Mouse (Mus musculus): ENCODE data around the gene Tbc1d5. TPM values are rescaled to one million over a fixed set of nuclear protein-coding genes. Genes with fewer than 3 reads are reported as not detected.

The Tbc1d5 gene
- total RNA-seq, 1 experiment: 3.8 TPM

DNA sequence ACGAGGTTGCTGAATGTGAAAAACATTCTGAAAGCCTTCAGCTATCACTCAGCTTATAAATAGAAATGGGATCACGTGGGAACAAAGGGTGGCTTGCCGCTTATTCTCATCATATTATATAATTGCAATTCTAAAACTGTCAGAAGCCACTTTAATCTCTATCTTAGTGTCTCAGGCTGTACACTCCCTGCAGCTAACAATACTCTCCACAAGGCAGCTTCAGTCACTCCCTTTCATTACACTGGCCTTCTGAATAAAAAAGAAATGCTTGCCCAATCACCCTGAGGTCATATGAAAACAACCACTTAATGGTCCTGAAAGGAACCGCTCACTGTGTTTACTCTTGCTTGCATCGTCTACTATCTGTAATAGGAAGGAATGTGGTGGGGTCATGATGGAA lies 418.1 kb downstream of the Tbc1d5 start:
- in situ Hi-C loops (cut with MboI; ENCODE audit: low sequenced_read_pairs in 2 of 2, unreplicated experiment in 2 of 2): no loop called here
- TF ChIP-seq MAFK (IDR thresholded peaks at IDR 0.05; ENCODE audit: insufficient read depth, low read depth, low read length): no peak
- no peak for TF ChIP-seq ZNF384 (IDR thresholded peaks at IDR 0.05; ENCODE audit: low read depth, low read length)
- no peak for TF ChIP-seq HCFC1 (IDR thresholded peaks at IDR 0.05; ENCODE audit: borderline replicate concordance, insufficient read depth, low read length)
- TF ChIP-seq CHD2 (IDR thresholded peaks at IDR 0.05; ENCODE audit: low read depth, low read length): no peak
- no peak for TF ChIP-seq ZC3H11A (IDR thresholded peaks at IDR 0.05; ENCODE audit: borderline replicate concordance, low read depth, low read length)

DNA sequence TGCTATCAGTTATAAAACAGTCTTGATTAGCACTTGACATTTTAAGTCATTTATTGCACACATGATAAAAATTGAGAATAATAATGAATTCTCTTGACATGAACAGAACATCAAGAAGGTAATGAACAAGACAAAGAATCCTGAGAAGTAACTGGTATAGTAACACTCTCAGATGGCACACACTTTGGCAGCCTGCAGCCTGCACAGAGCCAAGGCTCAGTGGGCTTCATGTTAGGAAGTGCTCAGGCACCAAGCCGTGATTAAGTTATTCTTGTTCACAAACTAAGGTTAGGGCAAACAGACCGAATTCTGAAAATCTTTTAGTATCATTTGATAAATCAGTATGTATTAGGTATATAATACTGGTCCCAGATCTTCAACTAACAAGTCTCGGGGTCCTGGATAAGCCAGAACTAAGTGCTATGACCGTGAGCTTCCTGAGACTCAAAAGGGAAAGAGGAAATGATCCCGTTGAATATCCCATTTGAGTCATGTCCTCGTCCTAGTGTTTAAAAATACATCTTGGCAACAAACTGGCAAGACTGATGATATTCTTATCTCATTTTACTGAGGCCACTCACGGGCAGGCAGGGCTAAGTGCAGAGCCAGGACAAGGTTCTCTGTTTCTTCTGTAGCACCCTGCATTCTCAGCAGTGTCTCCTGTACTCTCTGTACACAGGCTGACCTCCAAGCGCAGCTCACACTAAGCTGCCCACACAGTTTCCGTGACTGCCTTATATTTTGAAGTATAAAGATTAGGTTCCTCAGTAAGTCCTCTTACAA lies 425.6 kb downstream of the Tbc1d5 start:
- H3K36me3 ChIP-seq (ENCODE audit: control insufficient read depth, insufficient read depth, low read length, poor library complexity, severe bottlenecking): no peaks in the 10 kb centered on the region
- no peaks in the 10 kb centered on the region for H3K9me3 ChIP-seq (ENCODE audit: control insufficient read depth, insufficient read depth, low read depth, low read length)
- DNase-seq (ENCODE audit: low read depth, low spot score): no peak
- H3K9ac ChIP-seq (ENCODE audit: insufficient read depth, low read depth, low read length, poor library complexity, severe bottlenecking): no peak overlapping the region
- H3K4me1 ChIP-seq (ENCODE audit: control insufficient read depth in 2 of 2, insufficient read depth in 2 of 2, low read length in 2 of 2, poor library complexity in 1 of 2): no peaks in the 10 kb centered on the region; a peak in 1 of 4 replicates
- in situ Hi-C loops (cut with MboI; ENCODE audit: low sequenced_read_pairs in 2 of 2, unreplicated experiment in 2 of 2): no loop called here
- no peak overlapping the region for H3K4me3 ChIP-seq (ENCODE audit: insufficient read depth in 1 of 2, low read depth in 1 of 2, low read length in 2 of 2, poor library complexity in 1 of 2, severe bottlenecking in 1 of 2)
- TF ChIP-seq HCFC1 (IDR thresholded peaks at IDR 0.05; ENCODE audit: borderline replicate concordance, insufficient read depth, low read length): no peak
- no peak for TF ChIP-seq ZC3H11A (IDR thresholded peaks at IDR 0.05; ENCODE audit: borderline replicate concordance, low read depth, low read length)
- no peak for TF ChIP-seq ZNF384 (IDR thresholded peaks at IDR 0.05; ENCODE audit: low read depth, low read length)
- TF ChIP-seq MAFK (IDR thresholded peaks at IDR 0.05; ENCODE audit: insufficient read depth, low read depth, low read length): no peak
- no peak for TF ChIP-seq CHD2 (IDR thresholded peaks at IDR 0.05; ENCODE audit: low read depth, low read length)
- no peak overlapping the region for H3K27ac ChIP-seq (ENCODE audit: insufficient read depth, low read depth, low read length, poor library complexity, severe bottlenecking)

More for the DNA sequence above, 418.1 kb downstream of the Tbc1d5 start:
- no peak overlapping the region for H3K9ac ChIP-seq (ENCODE audit: insufficient read depth, low read depth, low read length, poor library complexity, severe bottlenecking)
- H3K9me3 ChIP-seq (ENCODE audit: control insufficient read depth, insufficient read depth, low read depth, low read length): no peaks in the 10 kb centered on the region
- no peaks in the 10 kb centered on the region for H3K4me1 ChIP-seq (ENCODE audit: control insufficient read depth in 2 of 2, insufficient read depth in 2 of 2, low read length in 2 of 2, poor library complexity in 1 of 2)
- no peak for DNase-seq (ENCODE audit: low read depth, low spot score)
- H3K27ac ChIP-seq (ENCODE audit: insufficient read depth, low read depth, low read length, poor library complexity, severe bottlenecking): no peak overlapping the region
- H3K4me3 ChIP-seq (ENCODE audit: insufficient read depth in 1 of 2, low read depth in 1 of 2, low read length in 2 of 2, poor library complexity in 1 of 2, severe bottlenecking in 1 of 2): no peak overlapping the region
- H3K36me3 ChIP-seq (ENCODE audit: control insufficient read depth, insufficient read depth, low read length, poor library complexity, severe bottlenecking): no peaks in the 10 kb centered on the region

DNA sequence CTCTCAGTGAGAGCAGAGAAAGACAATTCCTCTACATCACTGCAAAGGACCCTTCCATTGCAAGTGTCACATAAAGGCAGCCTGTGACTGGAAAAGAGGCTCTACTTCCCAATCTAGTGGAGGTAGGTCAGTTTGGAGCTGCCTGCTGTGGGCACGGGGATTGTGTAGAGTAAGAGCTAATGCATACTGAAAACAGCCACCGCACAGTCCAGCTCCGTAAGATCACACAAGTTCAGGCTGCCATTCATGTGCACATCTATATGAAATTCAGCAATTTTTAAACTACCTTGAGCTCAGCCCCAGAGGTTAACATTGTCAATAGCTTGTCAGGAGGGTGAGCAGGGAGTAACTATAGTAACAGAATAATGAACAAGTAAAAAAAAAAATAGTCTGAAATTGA lies 426.4 kb downstream of the Tbc1d5 start:
- DNase-seq (ENCODE audit: low read depth, low spot score): no peak
- Histone ChIP-seq H3K27ac (ENCODE audit: insufficient read depth, low read depth, low read length, poor library complexity, severe bottlenecking) (no peak overlapping the region), H3K9me3 (ENCODE audit: control insufficient read depth, insufficient read depth, low read depth, low read length) (no peaks in the 10 kb centered on the region), H3K9ac (ENCODE audit: insufficient read depth, low read depth, low read length, poor library complexity, severe bottlenecking) (no peak overlapping the region), H3K4me3 (ENCODE audit: insufficient read depth in 1 of 2, low read depth in 1 of 2, low read length in 2 of 2, poor library complexity in 1 of 2, severe bottlenecking in 1 of 2) (no peak overlapping the region), H3K36me3 (ENCODE audit: control insufficient read depth, insufficient read depth, low read length, poor library complexity, severe bottlenecking) (no peaks in the 10 kb centered on the region), H3K4me1 (ENCODE audit: control insufficient read depth in 2 of 2, insufficient read depth in 2 of 2, low read length in 2 of 2, poor library complexity in 1 of 2) (no peaks in the 10 kb centered on the region; a peak in 1 of 4 replicates)
- in situ Hi-C loops (cut with MboI; ENCODE audit: low sequenced_read_pairs in 2 of 2, unreplicated experiment in 2 of 2): no loop called here
- TF ChIP-seq HCFC1 (IDR thresholded peaks at IDR 0.05; ENCODE audit: borderline replicate concordance, insufficient read depth, low read length) (no peak), MAFK (IDR thresholded peaks at IDR 0.05; ENCODE audit: insufficient read depth, low read depth, low read length) (no peak), ZC3H11A (IDR thresholded peaks at IDR 0.05; ENCODE audit: borderline replicate concordance, low read depth, low read length) (no peak), CHD2 (IDR thresholded peaks at IDR 0.05; ENCODE audit: low read depth, low read length) (no peak), ZNF384 (IDR thresholded peaks at IDR 0.05; ENCODE audit: low read depth, low read length) (no peak)

DNA sequence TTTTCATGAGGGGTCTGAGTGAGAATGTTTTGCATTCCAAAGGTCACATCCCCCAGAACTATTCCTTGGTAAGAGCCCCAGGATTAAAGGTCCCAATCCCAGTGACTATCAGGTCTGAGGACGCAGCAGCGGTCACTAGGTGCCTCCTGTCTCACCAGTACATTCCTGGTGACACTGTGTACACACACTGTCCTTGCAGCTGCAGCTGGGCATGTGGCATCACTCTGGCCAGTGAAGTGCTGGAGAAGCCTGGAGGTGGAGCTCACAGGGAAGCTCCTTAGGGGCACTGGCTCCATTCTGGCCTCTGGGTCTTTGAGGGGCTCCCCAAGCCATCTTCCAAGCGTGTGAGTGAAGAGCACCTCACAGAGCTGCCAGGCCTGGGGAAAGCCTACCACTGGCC lies 427.2 kb downstream of the Tbc1d5 start:
- TF ChIP-seq CHD2 (IDR thresholded peaks at IDR 0.05; ENCODE audit: low read depth, low read length) (no peak), ZC3H11A (IDR thresholded peaks at IDR 0.05; ENCODE audit: borderline replicate concordance, low read depth, low read length) (no peak), ZNF384 (IDR thresholded peaks at IDR 0.05; ENCODE audit: low read depth, low read length) (no peak), HCFC1 (IDR thresholded peaks at IDR 0.05; ENCODE audit: borderline replicate concordance, insufficient read depth, low read length) (no peak), MAFK (IDR thresholded peaks at IDR 0.05; ENCODE audit: insufficient read depth, low read depth, low read length) (no peak)
- Histone ChIP-seq H3K9me3 (ENCODE audit: control insufficient read depth, insufficient read depth, low read depth, low read length) (no peaks in the 10 kb centered on the region), H3K36me3 (ENCODE audit: control insufficient read depth, insufficient read depth, low read length, poor library complexity, severe bottlenecking) (no peaks in the 10 kb centered on the region), H3K9ac (ENCODE audit: insufficient read depth, low read depth, low read length, poor library complexity, severe bottlenecking) (no peak overlapping the region), H3K4me3 (ENCODE audit: insufficient read depth in 1 of 2, low read depth in 1 of 2, low read length in 2 of 2, poor library complexity in 1 of 2, severe bottlenecking in 1 of 2) (no peak overlapping the region), H3K27ac (ENCODE audit: insufficient read depth, low read depth, low read length, poor library complexity, severe bottlenecking) (no peak overlapping the region), H3K4me1 (ENCODE audit: control insufficient read depth in 2 of 2, insufficient read depth in 2 of 2, low read length in 2 of 2, poor library complexity in 1 of 2) (no peaks in the 10 kb centered on the region; a peak in 1 of 4 replicates)
- no peak for DNase-seq (ENCODE audit: low read depth, low spot score)
- in situ Hi-C loops (cut with MboI; ENCODE audit: low sequenced_read_pairs in 2 of 2, unreplicated experiment in 2 of 2): no loop called here
